Mouse (Mus musculus): ENCODE data around the gene Gm10282. TPM values are rescaled to one million over a fixed set of nuclear protein-coding genes. Genes with fewer than 3 reads are reported as not detected.
A peak's percentile ranks its signal among the peaks of the same experiment; 100 is the strongest.

The Gm10282 gene
- polyA plus RNA-seq, 1 experiment from 2014 or later = 19.1 TPM

GRCm38 (mm10) chr8:72321635-72322441 lies 16.8 kb upstream of the Gm10282 start:
- no peak overlapping the region for H3K4me2 ChIP-seq (replicated peaks)
- no peaks in the 10 kb centered on the region for H3K9me3 ChIP-seq (replicated peaks)
- peaks cover 51% of the 10 kb centered on the region for H3K27me3 ChIP-seq
- no peak overlapping the region for H3K4me3 ChIP-seq
- H3K36me3 ChIP-seq = no peaks in the 10 kb centered on the region
- no peak overlapping the region for H3K9ac ChIP-seq
- H3K4me1 ChIP-seq = peaks cover 23% of the 10 kb centered on the region
- ATAC-seq (ENCODE audit: low FRiP score) = no peak
- no peak overlapping the region for H3K27ac ChIP-seq
- WGBS = 94% methylated on average over 20 of the region's 20 CpGs

- Histone ChIP-seq H3K27ac (no peak overlapping the region), H3K4me3 (no peak overlapping the region), H3K36me3 (no peaks in the 10 kb centered on the region), H3K9ac (no peak overlapping the region), H3K4me2 (replicated peaks) (0 out of 2 replicates have a peak overlapping the region, but pooled peaks have one; percentile 88), H3K27me3 (peaks cover 51% of the 10 kb centered on the region), H3K9me3 (replicated peaks) (no peaks in the 10 kb centered on the region), H3K4me1 (peaks cover 28% of the 10 kb centered on the region)
- WGBS = 60% methylated on average over 25 of the region's 25 CpGs
- no peak for ATAC-seq (ENCODE audit: low FRiP score)
Measured at GRCm38 (mm10) chr8:72320803-72321583, 15.9 kb upstream of the Gm10282 start.

GRCm38 (mm10) chr8:72319921-72320802 lies 15.1 kb upstream of the Gm10282 start:
- Histone ChIP-seq H3K27ac (no peak overlapping the region), H3K9ac (peak overlapping the region; percentile 64)

GRCm38 (mm10) chr8:72319397-72319796 lies 14.3 kb upstream of the Gm10282 start:
- Histone ChIP-seq H3K36me3 (no peaks in the 10 kb centered on the region), H3K27ac (no peak overlapping the region), H3K4me2 (replicated peaks) (peak overlapping the region; percentile 88), H3K9me3 (replicated peaks) (no peaks in the 10 kb centered on the region), H3K4me3 (peak overlapping the region; percentile 49), H3K27me3 (peaks cover 51% of the 10 kb centered on the region), H3K9ac (peak overlapping the region; percentile 64), H3K4me1 (peaks cover 29% of the 10 kb centered on the region)
- ATAC-seq (ENCODE audit: low FRiP score) = peak; percentile 11; the same call in 1 of the 2 replicates
- 2% methylated on average over 48 of the region's 48 CpGs for WGBS

More at GRCm38 (mm10) chr8:72319921-72320802, 15.1 kb upstream of the Gm10282 start:
- 7% methylated on average over 54 of the region's 55 CpGs for WGBS
- Histone ChIP-seq H3K36me3 (no peaks in the 10 kb centered on the region), H3K9me3 (replicated peaks) (no peaks in the 10 kb centered on the region), H3K27me3 (peaks cover 51% of the 10 kb centered on the region), H3K4me2 (replicated peaks) (peak overlapping the region; percentile 88), H3K4me3 (peak overlapping the region; percentile 49), H3K4me1 (peaks cover 29% of the 10 kb centered on the region)
- ATAC-seq (ENCODE audit: low FRiP score) = no peak

- WGBS = 1% methylated on average over 41 of the region's 46 CpGs
- peaks cover 51% of the 10 kb centered on the region for H3K27me3 ChIP-seq
Measured at GRCm38 (mm10) chr8:72318801-72319322, 13.8 kb upstream of the Gm10282 start, which contains the start of gene Klf2. TSS of gene Klf2 (plus strand) at chr8:72319033.

GRCm38 (mm10) chr8:72317741-72318301 lies 12.8 kb upstream of the Gm10282 start:
- Histone ChIP-seq H3K9ac (no peak overlapping the region), H3K4me2 (replicated peaks) (no peak overlapping the region), H3K36me3 (no peaks in the 10 kb centered on the region), H3K4me1 (peaks cover 29% of the 10 kb centered on the region), H3K9me3 (replicated peaks) (no peaks in the 10 kb centered on the region), H3K4me3 (no peak overlapping the region), H3K27ac (no peak overlapping the region), H3K27me3 (peaks cover 46% of the 10 kb centered on the region)
- no peak for ATAC-seq (ENCODE audit: low FRiP score)
- WGBS = 47% methylated on average over 5 of the region's 5 CpGs

More at GRCm38 (mm10) chr8:72318801-72319322, 13.8 kb upstream of the Gm10282 start, which contains the start of gene Klf2:
- no peaks in the 10 kb centered on the region for H3K9me3 ChIP-seq (replicated peaks)
- peak within 1 kb of the TSS; percentile 49 for H3K4me3 ChIP-seq
- ATAC-seq (ENCODE audit: low FRiP score) = peak; percentile 92
- H3K9ac ChIP-seq = peak within 1 kb of the TSS; percentile 64
- no peak within 1 kb of the TSS for H3K27ac ChIP-seq
- H3K4me1 ChIP-seq = peaks cover 29% of the 10 kb centered on the region
- peak within 1 kb of the TSS; percentile 88 for H3K4me2 ChIP-seq (replicated peaks)
- H3K36me3 ChIP-seq = no peaks in the 10 kb centered on the region

GRCm38 (mm10) chr8:72316053-72316695 lies 11.1 kb upstream of the Gm10282 start:
- peaks cover 29% of the 10 kb centered on the region for H3K27me3 ChIP-seq
- H3K9ac ChIP-seq = no peak overlapping the region
- H3K9me3 ChIP-seq (replicated peaks) = no peaks in the 10 kb centered on the region
- peaks cover 29% of the 10 kb centered on the region for H3K4me1 ChIP-seq
- no peaks in the 10 kb centered on the region for H3K36me3 ChIP-seq
- no peak overlapping the region for H3K4me2 ChIP-seq (replicated peaks)
- no peak overlapping the region for H3K4me3 ChIP-seq
- ATAC-seq (ENCODE audit: low FRiP score) = no peak
- 20% methylated on average over 10 of the region's 10 CpGs for WGBS
- no peak overlapping the region for H3K27ac ChIP-seq

GRCm38 (mm10) chr8:72312926-72313518 lies 8.0 kb upstream of the Gm10282 start:
- ATAC-seq (ENCODE audit: low FRiP score) = no peak

GRCm38 (mm10) chr8:72310849-72311506 lies 5.9 kb upstream of the Gm10282 start:
- Histone ChIP-seq H3K4me2 (replicated peaks) (no peak overlapping the region), H3K9ac (no peak overlapping the region), H3K9me3 (replicated peaks) (no peaks in the 10 kb centered on the region), H3K27ac (no peak overlapping the region), H3K4me1 (peaks cover 6% of the 10 kb centered on the region; the same call in 1 of the 2 replicates), H3K27me3 (no peaks in the 10 kb centered on the region; the same call in 1 of the 2 replicates), H3K4me3 (no peak overlapping the region), H3K36me3 (no peaks in the 10 kb centered on the region)
- WGBS = 53% methylated on average over 8 of the region's 8 CpGs
- ATAC-seq (ENCODE audit: low FRiP score) = 0 out of 2 replicates have a peak, but pooled peaks have one; percentile 30

More at GRCm38 (mm10) chr8:72312926-72313518, 8.0 kb upstream of the Gm10282 start:
- H3K27me3 ChIP-seq = peaks cover 5% of the 10 kb centered on the region
- no peak overlapping the region for H3K4me2 ChIP-seq (replicated peaks)
- 76% methylated on average over 3 of the region's 3 CpGs for WGBS
- peaks cover 16% of the 10 kb centered on the region; the same call in 1 of the 2 replicates for H3K4me1 ChIP-seq
- H3K4me3 ChIP-seq = no peak overlapping the region
- no peak overlapping the region for H3K27ac ChIP-seq
- no peak overlapping the region for H3K9ac ChIP-seq
- no peaks in the 10 kb centered on the region for H3K9me3 ChIP-seq (replicated peaks)
- no peaks in the 10 kb centered on the region for H3K36me3 ChIP-seq

GRCm38 (mm10) chr8:72308276-72308675 lies 3.2 kb upstream of the Gm10282 start:
- peaks cover 5% of the 10 kb centered on the region; the same call in 1 of the 2 replicates for H3K4me1 ChIP-seq
- H3K4me2 ChIP-seq (replicated peaks) = no peak overlapping the region
- no peaks in the 10 kb centered on the region for H3K36me3 ChIP-seq
- H3K4me3 ChIP-seq = no peak overlapping the region
- H3K9me3 ChIP-seq (replicated peaks) = no peaks in the 10 kb centered on the region
- 57% methylated on average over 6 of the region's 6 CpGs for WGBS
- H3K27me3 ChIP-seq = no peaks in the 10 kb centered on the region
- H3K9ac ChIP-seq = no peak overlapping the region
- peak overlapping the region; percentile 12; the same call in 1 of the 2 replicates for H3K27ac ChIP-seq
- ATAC-seq (ENCODE audit: low FRiP score) = peak; percentile 40; the same call in 1 of the 2 replicates
